Mouse (Mus musculus) heart, embryonic 15.5 days (tissue): ENCODE data around the gene Allc. TPM values are rescaled to one million over a fixed set of nuclear protein-coding genes. Genes with fewer than 3 reads are reported as not detected.

Experiments used
- polyA plus RNA-seq: library from polyadenylated mRNA; unstranded; fragments of >200 nt; fragmentation: Nextera tagmentation; extraction: Ambion mirVana; gene quantifications from 2 replicates; pipeline ENCODE4 v1.2.1, GENCODE M21; 2015

The Allc gene
- polyA plus RNA-seq, 1 experiment from 2014 or later, result not detected

Other genes with a start within 250 kb of the Allc start
- gene Dcdc2c, start 30.1 kb downstream of the Allc start, polyA plus RNA-seq, result not detected in 2 replicates
- 17.5 TPM in 2 replicates for gene Colec11, start 40.9 kb upstream of the Allc start, polyA plus RNA-seq
- 344 and 408 TPM in 2 replicates for gene Rps7, start 53.4 kb upstream of the Allc start, polyA plus RNA-seq
- gene Rnaseh1, start 67.1 kb upstream of the Allc start, polyA plus RNA-seq, result 17.3 and 20.4 TPM in 2 replicates
- 41.1 and 48.7 TPM in 2 replicates for gene Adi1, start 92.7 kb upstream of the Allc start, polyA plus RNA-seq
- 27.7 and 33.1 TPM in 2 replicates for gene Trappc12, start 167.9 kb upstream of the Allc start, polyA plus RNA-seq
- gene Eipr1, start 169.3 kb upstream of the Allc start, polyA plus RNA-seq, result 17.2 and 23.7 TPM in 2 replicates